ENCODE assay signal across 20 mouse cellular contexts in genomic region chr4:95867103-95867502, GRCm38 (mm10).
DNase-seq lines count a peak whose midpoint lies in the region; ATAC-seq and TF ChIP-seq lines count a peak whose summit lies in the region.
"Had no signal": no experiment of that assay in that cellular context is flagged by ENCODE, and none has a peak within 500 bp of the region (broad histone marks: within the 10 kb centered on the region; RNA-seq: fewer than 3 reads in every experiment).

No protein-coding gene starts in this region.

- TF ChIP-seq CTCF in forebrain, postnatal 0 days (IDR thresholded peaks at IDR 0.05; ENCODE audit: low read depth) = no peak

- H3K27me3 ChIP-seq in forebrain, postnatal 0 days (ENCODE audit: insufficient read depth, low read length) = no peaks in the 10 kb centered on the region
- H3K27me3 ChIP-seq: forebrain, embryonic 13.5 days; hindbrain, embryonic 12.5 days; hindbrain, embryonic 15.5 days had no signal

- H3K4me2 ChIP-seq in forebrain, postnatal 0 days (ENCODE audit: low read depth) = no peak overlapping the region
- H3K4me2 ChIP-seq: forebrain, embryonic 13.5 days; heart, embryonic 11.5 days; hindbrain, embryonic 12.5 days; hindbrain, embryonic 15.5 days had no signal

- H3K36me3 ChIP-seq in forebrain, postnatal 0 days (ENCODE audit: insufficient read depth) = no peaks in the 10 kb centered on the region
- H3K36me3 ChIP-seq: forebrain, embryonic 10.5 days; hindbrain, embryonic 12.5 days; hindbrain, embryonic 15.5 days had no signal

- no peak overlapping the region for H3K9ac ChIP-seq in forebrain, postnatal 0 days
- H3K9ac ChIP-seq: forebrain, embryonic 13.5 days; hindbrain, embryonic 12.5 days; hindbrain, embryonic 15.5 days had no signal

- ATAC-seq in granulocyte monocyte progenitor cell, adult 5-6 weeks (replicated peaks; ENCODE audit: poor library complexity, severe bottlenecking) = peak; percentile 77
- peak; percentile 80 for ATAC-seq in megakaryocyte, adult 5-6 weeks (ENCODE audit: poor library complexity, severe bottlenecking)
- ATAC-seq in forebrain, postnatal 0 days = no peak
- ATAC-seq: activated CD4-positive, CD25-positive, alpha-beta regulatory T cell, adult 4 months; forebrain, embryonic 13.5 days; forebrain, embryonic 16.5 days; intestine, postnatal 0 days had no signal

- 97% methylated on average over 3 of the region's 3 CpGs for WGBS in forebrain, postnatal 0 days

- no peaks in the 10 kb centered on the region for H3K4me1 ChIP-seq in forebrain, postnatal 0 days (ENCODE audit: insufficient read depth)

- peak; percentile 90 for DNase-seq in heart, adult 11 months
- no peak for DNase-seq in heart, postnatal 4 days
- no peak for DNase-seq in gastrocnemius, adult 18-20 months (ENCODE audit: low spot score)
- DNase-seq in forebrain, postnatal 0 days = no peak
- DNase-seq: adrenal gland, adult 8-10 months; cerebellum, adult 11-12 months; cerebellum, adult 8-10 months; cerebellum, postnatal 10 days; cerebellum, postnatal 36 days; gastrocnemius, postnatal 25 days had no signal

- H3K4me3 ChIP-seq in forebrain, postnatal 0 days (ENCODE audit: low read depth, low read length) = no peak overlapping the region
- H3K4me3 ChIP-seq: forebrain, embryonic 10.5 days; forebrain, embryonic 13.5 days; hindbrain, embryonic 12.5 days; hindbrain, embryonic 15.5 days had no signal

- H3K9me3 ChIP-seq in forebrain, postnatal 0 days (ENCODE audit: low read length) = no peaks in the 10 kb centered on the region
- H3K9me3 ChIP-seq: forebrain, embryonic 10.5 days; forebrain, embryonic 13.5 days; hindbrain, embryonic 12.5 days; hindbrain, embryonic 15.5 days had no signal

- H3K27ac ChIP-seq in forebrain, postnatal 0 days (ENCODE audit: low read depth, low read length) = no peak overlapping the region
- H3K27ac ChIP-seq: forebrain, embryonic 10.5 days; forebrain, embryonic 13.5 days; hindbrain, embryonic 12.5 days; hindbrain, embryonic 15.5 days had no signal
